Mouse (Mus musculus) forebrain, embryonic 12.5 days (tissue): Measurements from ENCODE around the gene Fam43a. TPM values are rescaled to one million over a fixed set of nuclear protein-coding genes. Genes with fewer than 3 reads are reported as not detected.

Source experiments
- ATAC-seq: fragments of 200-750 bp; cut with Nextera tagmentation; 2 replicates; pipeline ENCODE4 v1.8.0; 2017; ENCODE audit warnings: moderate TSS enrichment; ENCODE audit not compliant: low FRiP score
- H3K27ac ChIP-seq: fragments of 300-500 bp; sonication (generic); 2 replicates; pipeline ENCODE4 v1.5.1; 2016; ENCODE audit warnings: mild to moderate bottlenecking
- H3K27me3 ChIP-seq: fragments of 300-500 bp; sonication (generic); 2 replicates; pipeline ENCODE4 v1.6.1; 2016; ENCODE audit warnings: mild to moderate bottlenecking
- H3K36me3 ChIP-seq: fragments of 300-500 bp; sonication (generic); replicated peaks from 2 replicates; pipeline ENCODE4 v1.6.1; 2016; ENCODE audit warnings: mild to moderate bottlenecking
- H3K4me1 ChIP-seq: fragments of 300-500 bp; sonication (generic); 2 replicates; pipeline ENCODE4 v1.6.1; 2016
- H3K4me2 ChIP-seq: fragments of 300-500 bp; sonication (generic); 2 replicates; pipeline ENCODE4 v1.6.1; 2016; ENCODE audit warnings: mild to moderate bottlenecking, moderate library complexity
- H3K4me3 ChIP-seq: fragments of 300-500 bp; sonication (generic); replicated peaks from 2 replicates; pipeline ENCODE4 v1.5.1; 2016; ENCODE audit warnings: mild to moderate bottlenecking
- H3K9ac ChIP-seq: fragments of 300-500 bp; sonication (generic); 2 replicates; pipeline ENCODE4 v1.6.1; 2016; ENCODE audit warnings: mild to moderate bottlenecking
- H3K9me3 ChIP-seq: fragments of 300-500 bp; sonication (generic); 2 replicates; pipeline ENCODE4 v1.6.1; 2016
- WGBS: fragments of 180-500 bp; shearing (Covaris S2); methylation state at CpG from one replicate; pipeline ENCODE4 v1.1.7; 2016; 5-methylcytosine and 5-hydroxymethylcytosine counted together
- polyA plus RNA-seq: library from polyadenylated mRNA; unstranded; fragments of >200 nt; fragmentation: Nextera tagmentation; extraction: Ambion mirVana; gene quantifications from 2 replicates; pipeline ENCODE4 v1.2.1, GENCODE M21; 2016

Gene Fam43a
- polyA plus RNA-seq, 1 experiment from 2014 or later: 11.4 TPM

- no peaks in the 10 kb centered on the region for H3K27me3 ChIP-seq
- no peak for ATAC-seq
- no peak overlapping the region for H3K4me2 ChIP-seq
- H3K36me3 ChIP-seq: peaks cover 95% of the 10 kb centered on the region
- WGBS: 88% methylated on average over 7 of the region's 7 CpGs
- H3K4me3 ChIP-seq: no peak overlapping the region
- no peaks in the 10 kb centered on the region for H3K9me3 ChIP-seq
- no peak overlapping the region for H3K27ac ChIP-seq
- H3K4me1 ChIP-seq: no peaks in the 10 kb centered on the region
- no peak overlapping the region for H3K9ac ChIP-seq
These were observed 23.7 kb upstream of the Fam43a start for GRCm38 (mm10) chr16:30575815-30576214.

- H3K9me3 ChIP-seq: no peaks in the 10 kb centered on the region
- no peak overlapping the region for H3K9ac ChIP-seq
- WGBS: 84% methylated on average over 1 of the region's 1 CpGs
- H3K27me3 ChIP-seq: no peaks in the 10 kb centered on the region
- no peak overlapping the region for H3K4me2 ChIP-seq
- H3K27ac ChIP-seq: no peak overlapping the region
- H3K4me1 ChIP-seq: no peaks in the 10 kb centered on the region
- no peak for ATAC-seq
- H3K4me3 ChIP-seq: no peak overlapping the region
- peaks cover 95% of the 10 kb centered on the region for H3K36me3 ChIP-seq
These were observed 23.1 kb upstream of the Fam43a start for GRCm38 (mm10) chr16:30576392-30576791.

DNA sequence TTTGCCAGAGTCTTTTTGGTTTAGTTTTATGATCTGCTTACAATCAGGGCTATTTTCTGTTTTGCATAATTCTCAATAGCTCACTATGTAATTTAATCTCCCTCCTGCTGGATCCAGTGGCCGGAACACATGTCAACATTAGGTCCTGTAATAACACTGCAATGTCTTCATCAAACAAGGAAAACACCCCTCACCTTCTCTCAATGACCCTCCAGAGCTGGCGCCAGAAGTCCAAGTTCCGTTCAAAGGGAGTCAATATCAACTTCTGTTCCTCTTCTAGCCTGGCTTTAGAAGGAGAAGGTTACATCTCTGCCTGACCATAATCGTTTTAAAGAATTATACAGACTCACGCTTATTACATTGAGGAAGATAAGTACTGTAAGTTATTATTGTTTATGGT is 18.8 kb upstream of the Fam43a start:
- Histone ChIP-seq H3K4me1 (0 out of 2 replicates have a peak, but pooled peaks cover 4% of the 10 kb centered on the region), H3K9ac (no peak overlapping the region), H3K4me2 (no peak overlapping the region), H3K27ac (no peak overlapping the region), H3K36me3 (peaks cover 98% of the 10 kb centered on the region), H3K9me3 (no peaks in the 10 kb centered on the region), H3K4me3 (no peak overlapping the region), H3K27me3 (no peaks in the 10 kb centered on the region)
- no peak for ATAC-seq
- WGBS: 98% methylated on average over 5 of the region's 5 CpGs

- H3K36me3 ChIP-seq: peaks cover 36% of the 10 kb centered on the region
- H3K9ac ChIP-seq: peak overlapping the region; percentile 73
- H3K4me1 ChIP-seq: peaks cover 15% of the 10 kb centered on the region
- H3K27me3 ChIP-seq: peaks cover 5% of the 10 kb centered on the region; the same call in 1 of the 2 replicates
- no peaks in the 10 kb centered on the region for H3K9me3 ChIP-seq
- no peak overlapping the region for H3K27ac ChIP-seq
- no peak for ATAC-seq
- 3% methylated on average over 19 of the region's 19 CpGs for WGBS
- peak overlapping the region; percentile 90 for H3K4me2 ChIP-seq
- peak overlapping the region; percentile 82 for H3K4me3 ChIP-seq
These were observed 12.5 kb upstream of the Fam43a start for GRCm38 (mm10) chr16:30586935-30587493.

DNA sequence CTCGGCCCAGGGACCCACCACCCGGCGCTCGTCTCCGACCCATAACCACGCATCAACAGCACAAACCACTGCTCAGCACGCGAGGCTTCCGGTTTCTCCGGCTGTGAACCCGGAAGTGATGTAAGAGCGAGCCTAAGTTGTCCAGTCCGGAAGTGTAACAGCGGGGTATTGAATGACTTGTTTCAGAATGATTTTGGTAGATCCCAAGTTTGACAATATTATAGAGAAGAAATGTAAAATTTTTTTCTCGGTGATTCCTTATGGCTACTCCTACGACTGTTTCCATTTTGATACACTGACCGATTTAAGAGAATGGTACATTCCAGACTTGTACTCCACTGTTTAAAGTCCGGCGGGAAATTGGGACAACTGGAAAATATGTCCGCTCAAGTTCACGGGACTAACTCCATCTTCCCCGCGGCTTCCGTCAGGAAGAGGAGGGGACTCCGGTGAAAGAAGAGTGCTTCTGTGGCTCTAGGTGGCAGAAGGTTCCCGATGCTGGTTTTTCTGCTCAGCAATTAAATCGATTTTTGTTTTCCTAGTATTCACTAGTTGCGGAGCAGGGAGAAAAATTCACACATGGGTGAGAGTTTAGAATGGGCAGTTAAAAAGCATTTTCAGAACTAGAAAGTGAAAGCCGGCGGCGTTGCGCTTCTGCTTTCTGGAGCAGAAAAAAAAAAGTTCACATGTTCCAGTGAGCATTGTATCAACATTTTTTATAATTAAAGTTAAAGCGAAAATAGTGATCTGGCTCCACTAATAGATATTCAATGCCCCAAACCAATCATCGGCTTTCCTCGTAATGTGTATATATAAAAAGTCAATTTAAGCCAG is 11.8 kb upstream of the Fam43a start, which contains the start of gene Lsg1:
TSS of gene Lsg1 (minus strand) at position 99 of the 834 bp plus-strand sequence.
- Histone ChIP-seq H3K27ac (0 out of 2 replicates have a peak within 1 kb of the TSS, but pooled peaks have one; percentile 46), H3K9me3 (no peaks in the 10 kb centered on the region), H3K4me1 (peaks cover 15% of the 10 kb centered on the region), H3K4me3 (peak within 1 kb of the TSS; percentile 82), H3K36me3 (peaks cover 29% of the 10 kb centered on the region), H3K4me2 (peak within 1 kb of the TSS; percentile 90), H3K9ac (peak within 1 kb of the TSS; percentile 73), H3K27me3 (peaks cover 5% of the 10 kb centered on the region; the same call in 1 of the 2 replicates)
- ATAC-seq: peak; percentile 96
- WGBS: 3% methylated on average over 35 of the region's 35 CpGs

- Histone ChIP-seq H3K4me2 (no peak overlapping the region), H3K4me1 (peaks cover 13% of the 10 kb centered on the region), H3K9ac (no peak overlapping the region), H3K27me3 (peaks cover 22% of the 10 kb centered on the region), H3K4me3 (no peak overlapping the region), H3K9me3 (no peaks in the 10 kb centered on the region), H3K27ac (no peak overlapping the region), H3K36me3 (peaks cover 2% of the 10 kb centered on the region)
- ATAC-seq: no peak
- 47% methylated on average over 7 of the region's 7 CpGs for WGBS
These were observed 9.0 kb upstream of the Fam43a start for GRCm38 (mm10) chr16:30590264-30591209.

DNA sequence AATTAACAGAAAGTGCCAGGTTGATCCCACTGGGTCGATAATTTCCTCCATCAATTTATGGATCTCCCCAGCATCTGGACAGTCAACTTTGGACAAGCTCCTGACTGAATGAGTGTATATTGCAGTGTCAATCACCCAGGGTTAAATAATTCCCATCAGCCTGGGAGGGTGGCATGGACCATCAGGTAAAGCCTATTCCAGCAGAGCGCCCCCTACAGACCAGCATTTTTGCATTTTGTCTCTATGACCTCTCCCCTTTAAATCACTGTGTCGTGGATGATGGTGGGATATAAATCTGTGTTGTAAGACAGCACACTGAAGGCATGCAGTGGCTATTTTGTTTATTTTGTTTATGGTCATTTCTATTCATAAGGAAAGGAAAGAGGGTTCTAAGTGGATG is 7.5 kb upstream of the Fam43a start:
- no peak for ATAC-seq
- no peaks in the 10 kb centered on the region for H3K36me3 ChIP-seq
- 43% methylated on average over 3 of the region's 3 CpGs for WGBS
- H3K27ac ChIP-seq: no peak overlapping the region
- no peaks in the 10 kb centered on the region for H3K9me3 ChIP-seq
- H3K9ac ChIP-seq: no peak overlapping the region
- H3K4me2 ChIP-seq: no peak overlapping the region
- H3K27me3 ChIP-seq: peaks cover 34% of the 10 kb centered on the region
- peaks cover 12% of the 10 kb centered on the region for H3K4me1 ChIP-seq
- H3K4me3 ChIP-seq: no peak overlapping the region

- ATAC-seq: no peak
- WGBS: 50% methylated on average over 3 of the region's 3 CpGs
- Histone ChIP-seq H3K4me1 (peaks cover 26% of the 10 kb centered on the region), H3K27ac (no peak overlapping the region), H3K36me3 (no peaks in the 10 kb centered on the region), H3K9ac (no peak overlapping the region), H3K4me2 (no peak overlapping the region), H3K9me3 (no peaks in the 10 kb centered on the region), H3K4me3 (no peak overlapping the region), H3K27me3 (peaks cover 57% of the 10 kb centered on the region)
These were observed 4.2 kb upstream of the Fam43a start for GRCm38 (mm10) chr16:30595356-30595755.

- ATAC-seq: no peak
- no peak overlapping the region for H3K4me3 ChIP-seq
- no peak overlapping the region for H3K27ac ChIP-seq
- 26% methylated on average over 14 of the region's 14 CpGs for WGBS
- no peaks in the 10 kb centered on the region for H3K9me3 ChIP-seq
- no peak overlapping the region for H3K4me2 ChIP-seq
- peaks cover 62% of the 10 kb centered on the region for H3K27me3 ChIP-seq
- no peak overlapping the region for H3K9ac ChIP-seq
- H3K4me1 ChIP-seq: peaks cover 32% of the 10 kb centered on the region
- no peaks in the 10 kb centered on the region for H3K36me3 ChIP-seq
These were observed 3.5 kb upstream of the Fam43a start for GRCm38 (mm10) chr16:30595835-30596557.

DNA sequence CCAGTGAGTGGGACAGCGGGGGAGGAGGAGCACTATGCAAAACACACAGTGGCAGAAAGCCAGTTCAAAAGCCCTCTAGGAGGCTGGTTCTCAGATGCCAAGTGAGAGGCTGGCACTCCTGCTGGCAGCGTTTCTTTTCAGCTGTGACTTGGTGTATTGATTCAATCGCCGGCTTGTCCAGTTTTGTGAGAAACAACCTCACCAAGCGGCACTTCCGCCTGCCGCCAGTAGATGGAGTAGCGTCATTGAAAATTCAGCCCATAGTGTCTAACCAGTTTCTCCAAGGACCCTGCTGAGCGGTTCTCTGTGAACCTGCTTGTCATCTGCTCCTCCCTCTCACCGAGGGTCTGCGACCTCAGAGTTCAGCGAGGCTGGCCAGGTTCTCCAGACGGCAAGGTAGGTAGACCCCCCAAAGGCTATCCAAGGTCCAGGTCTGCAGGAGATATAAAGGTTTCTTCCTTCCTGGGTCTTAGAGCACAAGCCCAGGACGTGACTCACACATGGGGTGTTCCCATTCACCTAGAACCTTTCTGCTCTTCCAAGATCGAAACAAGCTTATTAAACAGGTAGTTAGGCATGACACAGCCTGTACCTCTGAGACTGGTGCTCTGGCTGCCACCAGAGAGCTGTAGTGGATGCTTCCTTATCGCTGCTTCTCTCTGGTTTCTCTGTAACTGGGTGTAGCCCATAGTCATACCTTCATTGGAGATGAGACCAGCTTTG is 2.4 kb upstream of the Fam43a start:
- ATAC-seq: peak; percentile 50; the same call in 1 of the 2 replicates
- peaks cover 73% of the 10 kb centered on the region for H3K27me3 ChIP-seq
- no peaks in the 10 kb centered on the region for H3K36me3 ChIP-seq
- H3K4me1 ChIP-seq: peaks cover 43% of the 10 kb centered on the region
- H3K27ac ChIP-seq: no peak overlapping the region
- H3K9me3 ChIP-seq: no peaks in the 10 kb centered on the region
- WGBS: 9% methylated on average over 16 of the region's 16 CpGs
- peak overlapping the region; percentile 5; the same call in 1 of the 2 replicates for H3K4me3 ChIP-seq
- no peak overlapping the region; the same call in 1 of the 2 replicates for H3K9ac ChIP-seq
- peak overlapping the region; percentile 37 for H3K4me2 ChIP-seq
